Mouse (Mus musculus): ENCODE results near the gene Usp15. TPM values are rescaled to one million over a fixed set of nuclear protein-coding genes. Genes with fewer than 3 reads are reported as not detected.

Gene Usp15
- total and polyA plus RNA-seq, 3 experiments = 65.4 to 124 (median 113) TPM

DNA sequence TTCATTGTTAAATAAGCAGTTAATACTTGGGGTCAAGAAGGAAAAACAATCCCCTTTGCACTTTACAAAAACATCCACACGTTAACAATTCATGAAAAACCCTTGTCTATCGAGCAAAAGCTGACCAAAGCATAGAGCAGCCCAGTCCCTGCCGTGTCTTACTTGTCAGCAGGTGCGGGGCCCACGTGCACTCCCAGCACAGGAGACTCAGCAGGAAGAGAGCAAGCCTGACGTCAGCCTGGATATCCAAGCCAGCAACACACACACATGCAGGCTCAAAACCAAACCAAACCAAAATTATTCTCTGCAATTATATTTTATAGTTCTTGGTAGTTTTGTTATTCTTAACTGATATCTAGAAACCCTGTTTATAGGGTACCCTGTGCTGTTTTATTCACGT is 13.6 kb downstream of the Usp15 start:
- no peak overlapping the region for H3K9ac ChIP-seq (ENCODE audit: insufficient read depth, low read depth)
- H3K4me1 ChIP-seq (ENCODE audit: control insufficient read depth in 1 of 2, insufficient read depth in 2 of 2) = peaks cover 13 to 75% of the 10 kb centered on the region in 2 experiments
- H3K4me3 ChIP-seq (replicated peaks in 1 of 3; ENCODE audit: low read depth in 2 of 3, low read length in 2 of 3, poor library complexity in 1 of 3) = no peak overlapping the region
- in situ Hi-C loops (cut with MboI; ENCODE audit: low pct_ligation_motif_present, low pct_unique_long_range_greater_than_20kb, low sequenced_read_pairs) (no loop called here), dilution Hi-C loops (cut with MboI; ENCODE audit: extremely low pct_ligation_motif_present, extremely low pct_unique_long_range_greater_than_20kb, low sequenced_read_pairs) (no loop called here)
- no peak overlapping the region for H3K4me2 ChIP-seq (ENCODE audit: insufficient read depth, low read depth, poor library complexity, severe bottlenecking)
- no peaks in the 10 kb centered on the region for H3K9me3 ChIP-seq (replicated peaks; ENCODE audit: low read length)
- H3K27me3 ChIP-seq (replicated peaks) = no peaks in the 10 kb centered on the region
- H3K36me3 ChIP-seq (replicated peaks in 1 of 2; ENCODE audit: control insufficient read depth in 1 of 2, insufficient read depth in 1 of 2, low read length in 1 of 2) = peaks cover 21 to 55% of the 10 kb centered on the region in 2 experiments
- H3K79me2 ChIP-seq (replicated peaks; ENCODE audit: control insufficient read depth, extremely low read depth, insufficient read depth, poor library complexity, severe bottlenecking) = peaks cover 35% of the 10 kb centered on the region
- TF ChIP-seq ZNF384 (IDR thresholded peaks at IDR 0.05; ENCODE audit: low read depth, low read length) = no peak
- TF ChIP-seq RAD21 (IDR thresholded peaks at IDR 0.05; ENCODE audit: low read depth, low read length) = no peak
- no peak for TF ChIP-seq SIN3A (IDR thresholded peaks at IDR 0.05; ENCODE audit: low read length)
- 0 out of 2 replicates have a peak, but pooled peaks have one; percentile 21 for TF ChIP-seq ETS1 (conservative IDR thresholded peaks at IDR 0.05; ENCODE audit: low read depth, low read length)
- no peak for TF ChIP-seq E2F4 (IDR thresholded peaks at IDR 0.05; ENCODE audit: insufficient replicate concordance, low read depth, low read length)
- no peak for TF ChIP-seq ZKSCAN1 (IDR thresholded peaks at IDR 0.05; ENCODE audit: borderline replicate concordance, low read depth, low read length)
- TF ChIP-seq MYC (IDR thresholded peaks at IDR 0.05; ENCODE audit: low read depth, low read length) = no peak
- TF ChIP-seq BHLHE40 (IDR thresholded peaks at IDR 0.05; ENCODE audit: low read depth, low read length) = peak; percentile 81
- TF ChIP-seq RCOR1 (conservative IDR thresholded peaks at IDR 0.05; ENCODE audit: low read depth, low read length) = no peak
- peak; percentile 43; the same call in 1 of the 2 replicates for TF ChIP-seq MXI1 (IDR thresholded peaks at IDR 0.05; ENCODE audit: low read depth, low read length)
- TF ChIP-seq JUN (IDR thresholded peaks at IDR 0.05; ENCODE audit: insufficient read depth, low read depth, low read length) = no peak
- no peak for TF ChIP-seq EP300 (IDR thresholded peaks at IDR 0.05; ENCODE audit: low read length)
- H3K27ac ChIP-seq (ENCODE audit: insufficient read depth, low read depth) = no peak overlapping the region
- peak; percentile 48 for DNase-seq (ENCODE audit: extremely low read depth)

- Histone ChIP-seq H3K9me3 (replicated peaks; ENCODE audit: low read length) (no peaks in the 10 kb centered on the region), H3K4me3 (replicated peaks in 1 of 3; ENCODE audit: low read depth in 2 of 3, low read length in 2 of 3, poor library complexity in 1 of 3) (no peak overlapping the region), H3K4me1 (ENCODE audit: control insufficient read depth in 1 of 2, insufficient read depth in 2 of 2) (peaks cover 13 to 66% of the 10 kb centered on the region in 2 experiments), H3K4me2 (ENCODE audit: insufficient read depth, low read depth, poor library complexity, severe bottlenecking) (peak overlapping the region; percentile 29; the same call in 1 of the 2 replicates), H3K36me3 (replicated peaks in 1 of 2; ENCODE audit: control insufficient read depth in 1 of 2, insufficient read depth in 1 of 2, low read length in 1 of 2) (peaks cover 24 to 57% of the 10 kb centered on the region in 2 experiments), H3K27me3 (replicated peaks) (no peaks in the 10 kb centered on the region), H3K27ac (ENCODE audit: insufficient read depth, low read depth) (no peak overlapping the region), H3K79me2 (replicated peaks; ENCODE audit: control insufficient read depth, extremely low read depth, insufficient read depth, poor library complexity, severe bottlenecking) (peaks cover 29% of the 10 kb centered on the region), H3K9ac (ENCODE audit: insufficient read depth, low read depth) (no peak overlapping the region)
- in situ Hi-C loops (cut with MboI; ENCODE audit: low pct_ligation_motif_present, low pct_unique_long_range_greater_than_20kb, low sequenced_read_pairs) = no loop called here
- dilution Hi-C loops (cut with MboI; ENCODE audit: extremely low pct_ligation_motif_present, extremely low pct_unique_long_range_greater_than_20kb, low sequenced_read_pairs) = no loop called here
- TF ChIP-seq MEF2A (IDR thresholded peaks at IDR 0.05; ENCODE audit: borderline replicate concordance, low read depth, low read length) (no peak), MYC (IDR thresholded peaks at IDR 0.05; ENCODE audit: low read depth, low read length) (no peak), TBP (conservative IDR thresholded peaks at IDR 0.05; ENCODE audit: low read depth, low read length) (no peak), GABPA (IDR thresholded peaks at IDR 0.05; ENCODE audit: insufficient replicate concordance, low read depth, low read length) (no peak), USF2 (conservative IDR thresholded peaks at IDR 0.05; ENCODE audit: low read depth, low read length) (no peak), SMC3 (IDR thresholded peaks at IDR 0.05; ENCODE audit: low read depth, low read length) (no peak), EP300 (IDR thresholded peaks at IDR 0.05; ENCODE audit: low read length) (no peak), IRF4 (IDR thresholded peaks at IDR 0.05; ENCODE audit: low read depth, low read length) (no peak)
- DNase-seq (ENCODE audit: extremely low read depth) = peak; percentile 49
Measured at GRCm38 (mm10) chr10:123182391-123182790, 14.4 kb downstream of the Usp15 start.

Measured in CH12.LX (cell line).